Mouse (Mus musculus) liver, adult (tissue): ENCODE results near the gene Slc35b4.

Experiments
- GATA4 ChIP-seq: IDR thresholded peaks from 2 replicates; pipeline ENCODE4 v1.6.1; 2014; ENCODE audit warnings: mild to moderate bottlenecking, low read length; ENCODE audit not compliant: insufficient replicate concordance

Gene Slc35b4

GRCm38 (mm10) chr6:34156057-34156456 is 20.9 kb downstream of the Slc35b4 start:
- TF ChIP-seq GATA4: no peak

DNA sequence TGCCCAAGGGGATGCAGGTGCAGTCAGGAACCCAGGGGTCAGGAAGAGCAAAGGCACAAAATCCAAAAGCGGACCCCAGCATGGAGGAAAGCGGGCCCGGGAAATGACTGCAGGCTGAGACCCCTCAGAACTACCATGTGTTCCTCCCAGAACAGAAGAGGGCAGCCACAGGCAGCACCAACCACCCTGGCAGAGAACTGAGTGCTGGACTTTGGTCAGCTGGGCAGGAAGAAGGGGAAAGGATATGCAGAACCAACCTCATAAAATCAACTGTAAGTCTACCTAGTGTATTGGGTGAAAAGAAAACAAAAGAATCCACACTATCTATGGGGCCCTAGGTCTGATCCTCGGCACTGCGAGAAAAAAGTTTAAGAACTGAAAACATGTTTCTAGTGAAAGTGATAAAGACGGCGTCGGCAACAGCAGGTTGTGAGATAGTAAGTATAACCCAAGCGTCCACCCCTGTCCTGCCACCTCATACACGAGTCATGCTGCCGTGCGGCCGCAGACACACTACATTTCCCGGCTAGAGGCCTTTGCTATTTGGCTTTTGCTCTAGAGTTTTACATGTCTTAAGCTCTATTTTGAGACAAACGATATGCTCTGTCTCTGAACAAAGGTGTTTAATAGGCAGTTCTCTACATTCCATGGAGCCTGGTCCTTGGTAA is 21.6 kb downstream of the Slc35b4 start:
- no peak for TF ChIP-seq GATA4

DNA sequence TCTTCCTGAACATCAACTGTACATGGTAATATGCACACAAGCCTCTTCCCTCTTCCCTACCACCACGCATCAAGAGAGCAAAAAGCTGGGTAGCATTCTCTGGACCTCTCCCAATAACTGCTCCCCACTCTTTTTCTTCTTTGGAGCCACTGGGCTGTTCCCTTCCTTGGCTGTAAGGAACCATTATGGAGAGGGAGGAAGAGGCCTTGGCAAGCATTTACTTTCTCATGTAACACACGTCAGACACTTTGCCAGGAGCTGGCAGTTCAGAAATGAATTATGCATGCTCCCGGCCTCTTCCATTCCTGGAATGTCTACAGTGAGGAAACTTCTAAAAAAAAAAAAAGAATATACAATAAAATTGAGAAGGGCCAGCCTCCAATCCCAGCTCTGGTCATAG is 22.7 kb downstream of the Slc35b4 start:
- no peak for TF ChIP-seq GATA4

DNA sequence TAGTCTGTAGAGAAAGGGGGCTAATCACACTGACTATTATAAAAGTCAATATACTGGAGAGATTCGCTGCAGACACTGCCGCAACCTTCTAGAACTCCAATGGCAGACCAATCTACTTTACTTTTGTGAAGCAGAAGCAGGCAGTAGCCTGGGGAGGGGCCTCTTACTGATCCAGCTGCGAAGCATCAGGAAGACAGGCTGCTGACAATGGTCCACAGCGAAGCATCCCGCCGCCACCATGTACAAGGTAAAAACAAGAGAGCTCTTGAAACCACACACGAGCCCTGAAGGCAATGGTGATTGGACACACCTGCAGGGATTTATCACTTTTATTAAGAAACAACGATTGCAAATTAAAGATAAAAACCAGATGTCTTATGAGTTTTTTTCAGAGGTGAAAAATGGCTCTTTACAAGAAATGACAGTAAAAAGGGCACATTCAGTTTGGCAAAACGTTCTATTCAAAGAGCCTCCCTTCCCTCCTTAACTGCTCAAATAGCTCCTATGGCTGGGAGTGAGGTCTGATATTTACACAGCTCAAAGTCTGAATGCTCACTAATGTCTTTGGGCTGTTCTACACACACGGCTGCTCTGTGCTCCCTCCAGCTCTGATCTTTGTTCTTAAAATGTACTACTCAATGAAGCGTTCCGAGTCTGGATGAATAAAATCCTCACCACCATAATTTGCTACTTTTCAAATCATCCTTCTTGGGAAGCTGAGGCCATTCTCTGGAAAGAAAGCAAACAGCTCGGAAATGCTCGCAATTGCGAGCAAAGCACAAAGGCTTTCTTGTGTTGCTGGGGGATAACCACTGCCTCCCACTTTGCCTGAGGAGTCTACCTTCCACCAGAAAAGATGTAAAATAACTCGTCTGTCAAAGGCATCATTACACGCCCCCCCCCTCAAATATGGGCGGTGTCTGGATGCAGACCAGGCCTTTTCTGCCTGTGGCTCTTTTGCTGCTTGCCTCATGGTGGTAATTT is 23.6 kb downstream of the Slc35b4 start:
- TF ChIP-seq GATA4: no peak

- TF ChIP-seq GATA4: no peak
Measured at GRCm38 (mm10) chr6:34149821-34150220, 27.1 kb downstream of the Slc35b4 start.

DNA sequence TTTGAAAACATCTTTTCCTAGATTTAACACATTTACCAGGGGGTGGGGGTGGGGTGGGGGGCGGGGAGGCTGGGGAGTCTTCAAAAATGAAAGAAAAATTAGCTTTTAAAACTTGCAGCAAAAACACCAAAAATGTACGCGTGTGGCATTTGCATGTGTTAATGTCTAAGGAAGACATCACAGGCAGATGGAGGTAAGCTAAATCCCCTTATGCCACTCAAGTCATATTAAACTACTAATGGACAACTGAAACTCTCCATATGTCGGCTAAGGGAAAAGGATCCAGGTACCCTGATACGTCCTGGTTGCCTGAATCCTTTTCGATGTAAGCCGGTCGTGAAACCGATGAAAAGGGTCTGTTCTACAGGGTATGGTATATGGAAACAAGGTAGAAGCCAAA is 27.8 kb downstream of the Slc35b4 start:
- TF ChIP-seq GATA4: no peak

GRCm38 (mm10) chr6:34148639-34149038 is 28.3 kb downstream of the Slc35b4 start:
- TF ChIP-seq GATA4: no peak

DNA sequence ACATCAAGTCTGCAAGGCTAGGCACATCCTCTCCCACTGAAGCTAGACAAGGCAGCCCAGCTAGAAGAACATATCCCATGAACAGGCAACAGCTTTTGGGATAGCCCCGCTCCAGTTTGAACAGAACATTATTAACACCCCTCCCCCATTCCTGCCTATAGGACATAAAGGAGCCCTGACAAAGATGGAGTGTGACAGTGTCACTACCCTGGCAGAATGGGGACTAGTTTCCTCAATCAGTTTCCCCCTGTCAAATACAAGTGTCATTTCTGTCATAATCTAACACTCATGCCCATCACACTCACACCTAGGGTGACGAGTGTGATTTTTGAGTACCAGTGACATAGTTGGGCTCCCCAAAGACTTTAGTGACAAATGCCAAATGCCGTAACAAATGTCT is 28.9 kb downstream of the Slc35b4 start:
- TF ChIP-seq GATA4: no peak

GRCm38 (mm10) chr6:34146042-34146441 is 30.9 kb downstream of the Slc35b4 start:
- no peak for TF ChIP-seq GATA4

DNA sequence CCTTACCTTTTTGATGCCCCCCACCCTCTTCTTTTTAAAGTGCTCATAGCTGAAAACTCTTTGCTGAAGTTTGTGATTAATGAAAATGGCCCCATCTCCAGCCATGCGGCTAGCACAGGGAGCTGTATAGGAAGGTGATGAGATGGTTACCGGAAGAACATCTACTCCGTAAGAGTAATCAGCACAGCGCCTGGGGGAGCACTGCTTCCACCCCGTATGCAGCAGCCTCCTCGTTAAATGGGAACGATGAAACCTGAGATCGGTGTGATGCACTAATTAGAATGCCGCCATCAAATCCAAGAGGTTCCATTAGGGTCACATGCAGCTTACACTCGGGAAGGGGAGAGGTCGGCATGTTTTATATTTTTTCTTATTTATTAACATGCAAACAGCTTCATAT is 34.0 kb downstream of the Slc35b4 start:
- no peak for TF ChIP-seq GATA4

GRCm38 (mm10) chr6:34138366-34138765 is 38.5 kb downstream of the Slc35b4 start:
- TF ChIP-seq GATA4: no peak

GRCm38 (mm10) chr6:34132391-34132790 is 44.5 kb downstream of the Slc35b4 start:
- no peak for TF ChIP-seq GATA4

DNA sequence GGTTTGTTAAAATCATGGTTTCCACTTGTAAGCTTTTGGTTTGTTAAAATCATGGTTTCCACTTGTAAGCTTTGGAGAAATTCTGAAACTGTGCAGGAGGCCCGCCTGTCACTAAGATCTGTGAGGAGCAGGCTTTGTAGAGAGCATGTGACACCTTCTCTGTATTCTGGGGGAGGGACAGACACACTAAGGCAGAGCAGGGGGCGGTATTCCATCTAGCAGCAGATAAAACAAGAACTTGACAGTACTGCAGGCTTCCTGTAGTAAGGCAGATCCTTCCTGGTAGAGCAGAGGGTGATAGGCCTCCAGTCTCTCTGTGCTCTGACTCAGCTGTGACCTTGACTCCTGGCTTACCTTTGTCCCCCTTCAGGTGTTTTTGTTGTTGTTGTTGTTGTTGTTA is 47.6 kb downstream of the Slc35b4 start:
- no peak for TF ChIP-seq GATA4

DNA sequence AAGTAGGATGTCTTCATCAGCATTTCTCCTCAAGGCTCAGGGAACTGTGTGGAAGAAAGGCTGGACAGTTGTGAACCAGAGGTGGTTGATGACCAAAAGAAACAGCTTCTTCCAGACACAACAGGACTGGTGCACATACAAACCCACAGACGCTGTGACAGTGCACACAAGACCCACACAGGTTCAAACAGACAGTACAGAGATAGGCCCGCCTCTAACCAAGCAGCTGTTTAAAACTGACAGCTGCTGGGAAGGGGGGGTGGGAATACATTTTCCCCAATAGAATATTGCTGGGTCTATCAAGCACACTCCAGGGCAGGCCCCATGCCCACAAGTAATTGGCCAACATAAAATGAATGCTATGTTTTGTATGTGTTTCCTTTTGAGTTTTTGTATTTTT is 52.5 kb downstream of the Slc35b4 start:
- TF ChIP-seq GATA4: no peak

DNA sequence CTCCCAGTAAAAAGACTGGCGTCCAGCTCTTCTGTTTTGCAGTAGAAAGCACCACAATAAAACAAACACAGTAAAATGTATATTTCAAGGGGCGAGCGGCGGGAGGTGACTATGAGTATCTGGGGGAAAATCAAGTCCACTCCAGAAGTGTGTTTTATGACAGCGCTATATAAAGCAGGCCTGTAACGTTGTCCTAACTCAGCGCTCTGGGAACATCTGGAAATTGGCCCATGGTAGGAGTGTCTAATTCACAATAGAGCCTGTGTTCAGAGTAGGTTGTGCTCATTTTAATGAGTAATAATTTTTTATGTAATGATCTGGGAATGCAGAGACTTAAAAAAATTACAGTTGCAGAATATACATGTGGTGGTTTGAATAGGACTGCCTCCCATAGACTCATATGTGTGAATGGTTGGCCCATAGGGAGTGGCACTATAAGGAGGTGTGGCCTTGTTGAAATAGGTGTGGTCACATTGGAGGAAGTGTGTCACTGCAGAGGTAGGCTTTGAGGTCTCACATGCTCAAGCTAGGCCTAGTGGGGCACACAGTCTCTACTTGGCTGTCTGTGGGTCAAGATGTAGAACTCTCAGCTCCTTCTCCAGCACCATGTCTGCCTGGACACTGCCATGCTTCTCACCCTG is 60.0 kb downstream of the Slc35b4 start:
- no peak for TF ChIP-seq GATA4

- no peak for TF ChIP-seq GATA4
Measured at GRCm38 (mm10) chr6:34111406-34111805, 65.5 kb downstream of the Slc35b4 start.
